Mouse (Mus musculus): Measurements from ENCODE around the gene Adarb1. TPM values are rescaled to one million over a fixed set of nuclear protein-coding genes. Genes with fewer than 3 reads are reported as not detected.

The Adarb1 gene
- total RNA-seq, 2 experiments from 2014 or later: not detected

DNA sequence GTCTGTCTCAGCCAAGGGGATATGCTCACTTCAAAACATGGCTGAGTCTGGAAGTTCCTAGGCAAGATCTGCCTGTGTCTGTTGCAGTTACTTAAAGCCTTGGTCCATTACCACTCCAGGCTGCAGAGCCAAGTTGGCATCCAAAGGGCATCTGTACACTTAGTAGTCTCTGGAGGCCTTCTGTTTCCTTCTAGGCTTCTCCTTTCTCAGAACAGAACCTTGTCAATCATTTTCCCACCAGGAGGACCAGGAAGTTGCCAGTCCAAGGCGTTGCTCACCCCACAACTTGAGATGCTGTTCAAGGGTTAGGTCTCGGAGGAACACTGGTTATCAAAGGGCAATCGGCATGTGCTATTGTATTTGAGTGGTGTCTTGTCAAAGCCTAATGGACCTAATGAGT lies 21.0 kb upstream of the Adarb1 start:
- ATAC-seq (replicated peaks; ENCODE audit: low FRiP score, poor library complexity, severe bottlenecking): no peak

- no peak for ATAC-seq (replicated peaks; ENCODE audit: low FRiP score, poor library complexity, severe bottlenecking)
Measured at GRCm38 (mm10) chr10:77438021-77438420, 20.0 kb upstream of the Adarb1 start.

DNA sequence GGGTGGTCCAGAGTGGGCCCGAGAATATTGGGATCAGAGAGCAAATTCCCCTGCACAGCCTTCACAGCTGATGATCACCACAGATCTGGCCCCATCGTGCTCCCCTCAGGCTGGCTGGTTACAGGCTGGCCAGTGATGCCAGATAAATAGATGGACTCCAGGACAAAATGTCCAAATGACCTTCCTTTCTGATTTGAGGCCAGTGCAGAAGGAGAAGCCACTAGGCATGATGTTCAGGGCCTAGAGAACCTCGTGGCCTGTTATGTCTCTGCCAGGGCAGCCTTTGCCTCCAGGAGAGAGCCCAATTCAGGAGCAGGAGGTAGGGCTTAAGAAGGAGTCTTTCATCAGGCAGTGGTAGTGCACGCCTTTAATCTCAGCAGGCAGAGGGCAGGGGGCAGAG lies 17.3 kb upstream of the Adarb1 start:
- no peak for ATAC-seq (replicated peaks; ENCODE audit: low FRiP score, poor library complexity, severe bottlenecking)

GRCm38 (mm10) chr10:77434457-77435151 lies 16.5 kb upstream of the Adarb1 start:
- no peak for ATAC-seq (replicated peaks; ENCODE audit: low FRiP score, poor library complexity, severe bottlenecking)

DNA sequence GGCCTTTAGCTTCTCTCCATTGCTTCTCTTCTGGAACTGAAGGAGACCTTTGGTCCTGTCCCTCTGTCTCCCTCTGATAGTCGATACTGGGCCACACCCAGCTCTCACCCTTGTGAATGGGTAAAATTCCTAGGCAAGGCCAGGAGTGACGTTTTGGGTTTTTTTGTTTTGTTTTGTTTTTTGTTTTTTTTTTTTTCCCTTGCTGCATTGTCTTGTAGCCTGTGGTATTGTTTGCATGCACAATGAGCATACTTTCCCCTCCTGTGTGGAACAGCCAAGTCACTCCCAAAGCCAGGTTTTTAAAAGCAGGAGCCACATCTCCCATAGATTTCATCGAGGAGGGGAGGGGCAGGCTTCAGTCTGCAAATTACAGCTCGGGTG lies 16.0 kb upstream of the Adarb1 start:
- no peak for ATAC-seq (replicated peaks; ENCODE audit: low FRiP score, poor library complexity, severe bottlenecking)

DNA sequence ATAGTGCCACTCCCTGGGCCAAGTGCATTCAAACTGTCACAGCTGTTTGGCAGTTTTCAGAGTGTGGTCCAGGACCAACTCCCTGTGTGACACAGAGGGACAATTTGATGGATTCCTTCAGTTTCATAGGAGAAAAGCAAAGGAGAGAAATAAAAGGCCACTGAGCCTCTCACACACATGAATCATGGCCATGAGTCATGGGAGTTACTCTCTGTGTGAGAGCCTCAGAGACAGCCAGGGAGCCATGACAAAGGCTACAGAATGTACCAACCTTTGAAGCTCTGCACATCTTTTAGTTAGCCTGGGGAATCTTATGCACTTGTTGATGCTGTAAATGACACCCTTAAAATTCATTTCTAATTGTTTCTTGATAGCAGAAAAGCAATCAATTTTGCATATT lies 12.7 kb upstream of the Adarb1 start:
- no peak for ATAC-seq (replicated peaks; ENCODE audit: low FRiP score, poor library complexity, severe bottlenecking)

GRCm38 (mm10) chr10:77429921-77430320 lies 11.9 kb upstream of the Adarb1 start:
- no peak for ATAC-seq (replicated peaks; ENCODE audit: low FRiP score, poor library complexity, severe bottlenecking)

DNA sequence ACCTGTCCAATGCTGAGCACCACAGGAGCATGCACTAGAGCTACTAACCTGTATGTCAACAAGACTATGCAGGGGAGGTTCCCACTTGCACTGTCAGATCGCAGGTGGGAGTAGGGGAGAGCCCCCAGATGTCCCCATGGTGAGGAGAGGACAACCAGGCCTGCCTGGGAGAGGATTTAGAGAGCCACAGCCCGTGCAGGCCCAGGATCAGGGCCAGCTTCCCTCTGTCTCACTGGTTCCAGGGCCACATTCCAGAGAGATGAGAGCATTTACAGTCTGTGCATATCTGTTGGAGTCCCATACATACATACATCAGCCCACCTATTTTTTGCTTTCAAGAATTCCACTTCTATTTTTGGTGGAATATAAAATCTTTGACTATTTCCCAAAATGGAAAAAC lies 9.5 kb upstream of the Adarb1 start:
- no peak for ATAC-seq (replicated peaks; ENCODE audit: low FRiP score, poor library complexity, severe bottlenecking)

DNA sequence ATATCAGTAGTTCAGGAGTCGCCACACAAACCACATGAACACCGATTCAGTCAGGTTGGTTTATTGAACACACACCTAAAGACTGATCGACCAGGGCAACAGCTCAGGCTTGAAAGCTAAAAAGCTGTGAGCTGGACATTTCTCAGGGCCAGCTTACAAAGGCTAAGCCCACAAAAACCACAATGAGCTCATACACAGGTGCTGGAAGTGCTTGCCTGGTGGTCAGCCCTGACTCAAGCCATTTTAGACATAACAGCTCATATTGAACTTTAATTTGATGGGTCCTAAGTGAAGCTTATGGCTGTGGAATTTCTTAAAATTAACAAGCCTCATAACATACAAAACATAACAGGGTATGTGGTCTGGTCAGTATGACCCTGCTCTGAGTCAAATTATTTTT lies 2.1 kb upstream of the Adarb1 start:
- ATAC-seq (replicated peaks; ENCODE audit: low FRiP score, poor library complexity, severe bottlenecking): no peak

- no peak for ATAC-seq (replicated peaks; ENCODE audit: low FRiP score, poor library complexity, severe bottlenecking)
Measured at GRCm38 (mm10) chr10:77417240-77418102, 599 bp downstream of the Adarb1 start.

DNA sequence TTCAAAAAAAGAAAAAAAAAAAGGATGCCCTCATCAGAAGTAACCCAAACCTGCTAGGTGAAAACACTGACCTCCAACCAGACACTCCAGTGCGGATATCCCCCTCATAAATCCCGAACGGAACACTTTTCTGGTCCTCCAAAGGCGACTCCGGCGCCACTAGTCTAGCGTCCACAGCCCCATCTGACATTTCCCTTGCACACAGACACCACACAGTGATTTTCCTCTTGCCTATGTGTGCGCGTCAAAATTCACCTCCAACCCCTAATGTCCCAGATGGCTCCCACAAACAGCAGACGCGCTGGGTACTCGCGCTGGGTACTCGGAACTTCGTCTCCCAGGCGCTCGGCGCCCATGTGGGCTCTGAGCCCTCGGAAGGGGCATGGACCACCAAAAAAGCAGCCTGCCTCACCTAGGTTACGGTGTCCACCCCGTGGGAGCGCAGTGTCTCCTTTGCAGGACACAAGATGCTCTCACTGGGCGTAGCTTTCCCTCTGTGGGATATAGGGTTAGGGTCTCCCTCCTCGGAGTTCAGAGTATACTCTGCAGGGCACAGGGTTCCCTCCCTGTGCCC lies 1.3 kb downstream of the Adarb1 start:
- no peak for ATAC-seq (replicated peaks; ENCODE audit: low FRiP score, poor library complexity, severe bottlenecking)

DNA sequence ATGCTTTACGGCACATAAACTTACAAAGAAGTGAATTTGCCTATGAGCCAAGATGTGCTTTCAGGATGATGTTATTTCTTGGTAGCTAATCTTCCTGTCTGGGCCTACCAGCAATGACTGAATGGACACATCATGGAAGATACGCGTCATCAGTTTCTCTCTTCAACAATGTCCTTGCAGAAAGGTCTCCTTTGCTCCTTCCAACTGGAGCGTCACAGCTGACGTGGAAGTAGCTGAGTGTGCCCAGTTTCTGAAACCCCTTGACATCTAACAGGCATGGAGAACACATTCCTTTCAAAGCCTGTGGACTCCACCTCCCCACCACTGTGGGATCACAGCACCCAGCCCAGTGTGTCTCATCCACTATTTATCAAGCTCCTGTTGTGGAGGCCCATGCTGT lies 2.2 kb downstream of the Adarb1 start:
- no peak for ATAC-seq (replicated peaks; ENCODE audit: low FRiP score, poor library complexity, severe bottlenecking)

GRCm38 (mm10) chr10:77413791-77414190 lies 4.3 kb downstream of the Adarb1 start:
- ATAC-seq (replicated peaks; ENCODE audit: low FRiP score, poor library complexity, severe bottlenecking): no peak

DNA sequence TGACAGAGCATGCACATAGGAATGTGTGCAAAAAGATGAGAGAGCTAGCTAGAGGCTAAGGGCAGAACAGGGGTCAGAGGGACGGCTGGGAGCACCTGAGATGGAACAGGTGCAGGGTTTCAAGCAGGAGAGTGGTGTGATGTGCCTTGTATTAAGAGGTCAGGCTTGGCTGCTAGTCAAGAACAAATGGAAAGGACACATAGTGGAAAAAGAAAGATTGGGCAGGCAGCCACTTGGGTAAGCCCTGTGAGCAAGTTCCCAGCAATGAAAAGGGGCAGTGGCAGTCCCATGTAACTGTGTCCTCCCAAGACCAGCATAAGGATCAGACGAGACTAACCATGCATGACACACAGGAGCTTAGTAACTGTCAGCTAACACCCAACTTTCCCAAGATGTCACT lies 8.9 kb downstream of the Adarb1 start:
- no peak for ATAC-seq (replicated peaks; ENCODE audit: low FRiP score, poor library complexity, severe bottlenecking)

DNA sequence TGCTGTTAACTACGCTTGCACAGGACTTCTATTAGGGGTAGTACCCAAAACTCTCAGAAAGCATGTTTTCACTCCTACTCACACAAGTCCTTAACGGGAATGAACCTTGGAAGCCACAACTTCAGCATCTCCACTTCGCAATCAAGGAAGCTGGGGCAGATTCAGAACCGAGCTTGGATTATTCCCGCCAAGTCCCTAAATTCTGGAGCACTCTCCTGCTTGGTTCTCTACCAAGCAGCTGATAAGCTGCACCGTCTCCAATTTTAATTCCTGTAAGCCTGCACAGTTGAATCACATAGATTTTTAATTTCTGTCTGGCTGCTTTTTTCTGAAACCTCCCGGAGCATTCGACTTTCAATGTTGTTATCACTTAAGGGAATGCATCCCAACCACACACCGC lies 9.8 kb downstream of the Adarb1 start:
- no peak for ATAC-seq (replicated peaks; ENCODE audit: low FRiP score, poor library complexity, severe bottlenecking)

DNA sequence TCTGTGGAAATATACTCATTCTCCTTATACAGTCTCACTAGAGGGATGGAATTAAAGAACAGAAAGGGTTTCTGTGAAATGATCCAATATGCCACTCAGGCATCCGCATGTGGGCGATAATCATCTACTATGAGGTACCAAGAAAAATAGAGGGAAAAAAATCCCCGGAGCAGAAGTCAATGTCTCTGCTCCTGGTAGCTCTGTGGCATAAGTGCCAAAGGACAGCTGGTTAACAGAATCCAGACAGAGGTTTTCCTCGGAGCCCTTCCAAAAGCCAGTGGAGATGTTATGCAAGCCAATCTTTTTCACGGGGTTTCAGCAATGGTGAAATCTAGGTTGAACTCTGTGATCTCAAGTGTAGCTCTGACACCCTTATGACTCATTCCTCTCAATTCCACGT lies 11.6 kb downstream of the Adarb1 start:
- no peak for ATAC-seq (replicated peaks; ENCODE audit: low FRiP score, poor library complexity, severe bottlenecking)

DNA sequence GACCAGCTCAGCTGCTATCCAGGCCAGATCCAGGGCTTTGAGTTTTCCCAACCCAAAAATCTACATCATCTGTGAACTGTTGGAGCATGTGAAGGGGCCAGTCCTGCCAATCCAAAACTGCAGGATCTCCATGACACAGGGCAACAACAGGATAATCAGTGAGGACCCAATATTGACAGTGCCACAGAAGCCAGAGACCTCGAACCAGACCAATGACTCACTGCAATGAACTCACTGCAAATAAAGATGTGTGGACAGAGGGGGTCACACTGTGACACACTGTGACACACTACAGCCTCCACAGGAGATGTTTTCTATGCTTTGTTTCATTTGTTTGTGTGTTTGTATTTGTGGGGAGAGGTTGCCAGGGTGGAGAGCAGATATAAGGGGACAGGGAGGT lies 15.6 kb downstream of the Adarb1 start:
- ATAC-seq (replicated peaks; ENCODE audit: low FRiP score, poor library complexity, severe bottlenecking): no peak

GRCm38 (mm10) chr10:77401039-77401438 lies 17.0 kb downstream of the Adarb1 start:
- no peak for ATAC-seq (replicated peaks; ENCODE audit: low FRiP score, poor library complexity, severe bottlenecking)

- no peak for ATAC-seq (replicated peaks; ENCODE audit: low FRiP score, poor library complexity, severe bottlenecking)
Measured at GRCm38 (mm10) chr10:77399938-77400337, 18.1 kb downstream of the Adarb1 start.

GRCm38 (mm10) chr10:77398082-77398481 lies 20.0 kb downstream of the Adarb1 start:
- ATAC-seq (replicated peaks; ENCODE audit: low FRiP score, poor library complexity, severe bottlenecking): no peak

DNA sequence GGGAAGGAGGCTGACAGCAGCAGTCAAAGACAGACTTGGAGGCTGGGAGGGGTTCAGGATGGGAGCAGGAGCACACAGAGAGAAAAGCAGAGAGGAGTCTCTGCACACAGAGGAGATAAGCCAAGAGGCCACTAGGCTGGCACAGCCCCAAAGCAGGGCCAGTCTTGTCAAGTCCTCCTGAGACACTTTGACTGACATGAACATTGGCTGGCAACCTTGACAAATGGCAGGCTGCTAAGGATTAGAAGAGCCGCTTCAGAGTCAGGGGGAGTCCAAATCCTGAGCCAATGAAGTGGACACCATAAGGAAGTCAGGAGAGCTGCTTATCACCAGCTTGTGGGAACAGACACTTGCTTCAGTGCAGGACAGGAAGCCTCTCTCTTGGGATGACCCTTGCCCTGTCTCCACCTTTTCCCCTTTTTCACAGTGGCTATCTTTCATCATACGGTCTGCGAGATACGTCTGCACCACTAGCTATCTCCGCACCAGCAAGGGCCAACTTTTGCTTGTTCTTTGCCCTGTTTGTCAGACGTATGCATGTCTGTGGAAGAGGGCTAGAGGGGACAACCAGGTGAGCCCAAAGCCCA lies 20.9 kb downstream of the Adarb1 start:
- no peak for ATAC-seq (replicated peaks; ENCODE audit: low FRiP score, poor library complexity, severe bottlenecking)
